Mouse (Mus musculus) retina, postnatal 7 days (tissue): ENCODE results near the gene A030014E15Rik.
"Not testable (repeated sequence)": the region's sequence is repeated elsewhere in the genome, so short reads cannot be mapped to it uniquely, and the experiment has no call there.

Source experiments
- DNase-seq: peaks from one replicate; pipeline ENCODE4 v3.0.0-alpha.2; 2012; ENCODE audit warnings: low read depth, low spot score

The A030014E15Rik gene

DNA sequence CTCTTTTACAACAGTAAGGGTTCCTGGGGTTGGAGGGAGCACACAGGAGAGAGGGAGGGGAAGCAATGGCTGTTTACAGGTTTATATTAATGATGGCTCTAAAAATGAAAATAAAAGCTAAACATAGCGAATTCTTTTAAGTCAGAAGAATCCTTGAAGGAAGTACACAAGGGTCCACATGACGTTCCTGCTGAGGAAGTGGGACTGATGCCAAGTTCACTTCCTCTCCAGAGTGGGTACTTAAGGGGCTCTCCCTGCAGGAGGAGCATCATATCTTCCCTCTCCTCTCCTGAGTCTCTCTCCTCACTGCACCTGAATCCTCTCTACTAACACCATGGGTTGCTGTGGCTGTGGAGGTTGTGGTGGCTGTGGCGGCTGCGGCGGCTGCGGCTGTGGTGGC, at the start of gene A030014E15Rik:
Gene A030014E15Rik (plus strand): TSS at position 268 of the 400 bp plus-strand sequence.
- no peak for DNase-seq

DNA sequence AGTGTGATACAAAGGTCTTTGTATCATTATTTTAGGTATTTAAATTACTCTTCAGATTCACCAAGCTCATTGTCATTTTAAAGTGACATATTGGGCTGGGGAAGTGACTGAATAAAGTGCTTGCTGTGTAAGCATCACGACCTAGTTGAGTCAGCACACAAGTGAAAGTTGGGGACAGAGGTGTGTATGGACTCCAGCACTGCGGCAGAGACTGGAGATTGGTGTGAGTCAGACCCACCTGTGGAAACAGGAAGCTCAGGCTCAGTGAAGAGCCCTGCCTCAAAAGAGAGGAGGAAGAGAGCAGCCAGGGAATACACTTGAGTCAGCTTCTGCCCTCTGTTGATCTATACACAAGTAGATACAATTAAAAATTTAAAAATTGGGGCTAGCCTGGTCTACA, 45.5 kb upstream of the A030014E15Rik start:
- no peak for DNase-seq

DNA sequence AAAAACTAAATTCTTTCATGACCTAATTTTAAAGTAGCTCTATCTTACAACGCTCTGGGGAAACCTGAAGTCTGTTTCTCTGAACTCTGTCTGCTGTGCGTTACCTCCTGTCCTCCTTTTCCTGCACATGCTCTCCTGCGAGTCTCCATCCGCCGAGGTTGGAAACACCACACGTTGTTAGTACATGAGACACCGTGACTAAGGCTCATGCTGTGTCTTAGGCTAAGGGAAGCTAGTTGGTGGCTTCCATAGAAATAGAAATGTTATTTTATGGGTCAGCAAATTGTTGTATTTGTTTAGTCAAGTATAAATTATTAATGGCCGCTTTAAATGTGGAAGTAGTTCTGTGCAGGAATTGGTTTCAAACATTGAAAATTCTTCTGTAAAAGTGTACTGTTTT, 44.5 kb upstream of the A030014E15Rik start:
- DNase-seq = no peak

- no peak for DNase-seq
Observed at GRCm38 (mm10) chr1:82893269-82893668, 31.4 kb upstream of the A030014E15Rik start.

DNA sequence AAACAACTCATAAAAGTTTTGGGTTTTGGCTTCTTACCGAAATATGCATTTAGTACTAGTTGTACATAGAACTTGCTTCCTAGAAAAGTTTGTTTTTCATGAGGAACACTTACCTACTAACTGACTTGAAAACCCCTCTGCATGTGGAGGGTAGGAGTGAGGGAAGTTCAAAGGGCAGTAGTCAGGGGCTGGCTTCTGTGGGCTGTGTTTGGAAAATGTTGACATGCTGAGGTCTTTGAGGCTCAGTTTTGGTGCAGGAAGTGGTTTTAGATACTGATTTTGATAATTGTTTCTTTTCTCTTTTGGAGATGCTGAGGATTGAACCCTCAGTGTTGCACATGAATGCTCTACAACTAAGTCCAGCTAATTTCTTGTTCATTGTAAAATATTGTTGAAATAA, 24.1 kb upstream of the A030014E15Rik start:
- no peak for DNase-seq

DNA sequence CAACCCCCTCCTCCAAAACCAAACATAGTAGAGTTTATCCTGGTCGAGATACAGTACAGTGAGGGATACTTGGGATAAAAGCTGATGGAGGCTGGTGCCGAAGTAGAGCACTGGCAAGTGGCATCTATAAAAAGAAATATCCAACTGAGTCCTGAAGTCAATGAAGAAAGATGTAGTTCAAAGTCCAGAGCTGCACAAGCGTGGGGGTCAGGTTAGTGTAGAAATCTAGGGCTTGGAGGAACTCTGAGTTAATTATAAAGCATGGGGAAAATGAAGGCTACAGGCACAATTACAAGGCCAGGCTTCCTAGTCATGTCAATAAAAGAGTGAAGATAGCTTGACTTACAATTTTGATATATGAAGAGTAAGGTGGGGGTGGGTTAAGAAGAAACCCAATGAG, 23.5 kb upstream of the A030014E15Rik start:
- DNase-seq = no peak

- no peak for DNase-seq
Observed at GRCm38 (mm10) chr1:82905886-82906285, 18.8 kb upstream of the A030014E15Rik start.

- DNase-seq = no peak
Observed at GRCm38 (mm10) chr1:82913025-82913424, 11.7 kb upstream of the A030014E15Rik start, which contains the start of gene A030005L19Rik. Gene A030005L19Rik (plus strand): TSS chr1:82913325.

GRCm38 (mm10) chr1:82913434-82913833, 11.3 kb upstream of the A030014E15Rik start:
- DNase-seq = not testable (repeated sequence)

DNA sequence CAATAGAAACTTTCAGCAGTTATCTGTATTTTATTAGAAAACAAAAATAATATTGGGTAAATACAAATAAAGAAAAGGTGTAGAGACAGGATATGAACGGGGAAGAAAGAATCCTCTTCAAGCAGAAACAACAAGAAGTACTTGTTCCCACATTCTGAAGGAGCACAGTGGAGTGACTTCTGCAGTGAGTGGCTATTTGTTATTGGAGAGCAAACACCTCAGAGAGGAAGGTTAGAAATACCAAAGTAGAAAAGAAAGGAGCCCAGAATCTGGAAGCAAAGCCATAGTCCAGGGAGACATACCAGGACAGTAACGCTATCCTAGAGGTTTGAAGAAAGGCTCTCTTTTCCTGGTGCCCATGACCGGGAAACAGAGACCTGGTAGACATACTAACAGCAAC, 5.8 kb downstream of the A030014E15Rik start:
- not testable (repeated sequence) for DNase-seq

DNA sequence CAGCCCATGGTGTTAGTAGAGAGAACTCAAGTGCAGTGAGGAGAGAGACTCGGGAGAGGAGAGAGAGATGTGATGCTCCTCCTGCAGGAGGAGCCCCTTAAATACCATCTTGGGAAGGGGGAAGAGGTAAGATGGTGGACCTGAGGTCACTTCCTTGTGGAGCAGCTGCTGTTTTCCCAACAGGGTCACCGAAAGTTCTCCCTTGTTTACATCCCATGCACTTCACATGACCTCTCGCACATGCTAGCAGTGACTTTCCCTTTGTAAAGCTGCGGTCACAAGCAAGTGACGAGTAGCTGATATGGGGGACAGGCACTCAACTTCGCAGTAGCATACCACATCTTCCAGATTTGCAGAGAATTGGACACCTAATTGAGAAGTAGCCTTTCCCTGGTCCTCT, 6.6 kb downstream of the A030014E15Rik start, which contains the start of gene Gm6217:
Gene Gm6217 (minus strand): TSS at position 74 of the 400 bp plus-strand sequence.
- DNase-seq = not testable (repeated sequence)

GRCm38 (mm10) chr1:82938666-82939065, 13.9 kb downstream of the A030014E15Rik start:
- no peak for DNase-seq

- DNase-seq = not testable (repeated sequence)
Observed at GRCm38 (mm10) chr1:82942505-82942904, 17.8 kb downstream of the A030014E15Rik start.

GRCm38 (mm10) chr1:82943295-82943694, 18.6 kb downstream of the A030014E15Rik start, which contains the start of gene A030003K21Rik:
Gene A030003K21Rik (minus strand): TSS chr1:82943388.
- DNase-seq = not testable (repeated sequence)

GRCm38 (mm10) chr1:82946029-82946428, 21.3 kb downstream of the A030014E15Rik start:
- DNase-seq = not testable (repeated sequence)

DNA sequence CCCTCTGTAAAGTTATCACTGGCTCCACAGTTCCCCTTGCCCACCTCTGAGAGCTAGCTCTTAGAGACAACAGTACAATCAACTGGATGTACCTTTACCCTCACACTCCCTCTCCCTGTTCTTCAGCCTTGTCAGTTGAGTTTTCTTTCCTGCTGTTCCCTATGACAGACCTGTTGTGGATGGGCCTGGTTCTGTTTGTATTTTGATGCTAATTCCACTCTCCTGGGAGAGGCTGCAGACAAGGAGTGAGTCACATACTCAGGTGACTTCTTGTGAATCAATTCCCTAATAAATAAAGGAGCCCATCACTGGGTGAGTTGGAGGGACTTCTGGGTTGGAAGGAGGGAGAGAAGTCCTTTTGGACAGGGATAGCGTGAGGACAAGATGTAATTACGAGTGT, 23.9 kb downstream of the A030014E15Rik start:
- DNase-seq = no peak

DNA sequence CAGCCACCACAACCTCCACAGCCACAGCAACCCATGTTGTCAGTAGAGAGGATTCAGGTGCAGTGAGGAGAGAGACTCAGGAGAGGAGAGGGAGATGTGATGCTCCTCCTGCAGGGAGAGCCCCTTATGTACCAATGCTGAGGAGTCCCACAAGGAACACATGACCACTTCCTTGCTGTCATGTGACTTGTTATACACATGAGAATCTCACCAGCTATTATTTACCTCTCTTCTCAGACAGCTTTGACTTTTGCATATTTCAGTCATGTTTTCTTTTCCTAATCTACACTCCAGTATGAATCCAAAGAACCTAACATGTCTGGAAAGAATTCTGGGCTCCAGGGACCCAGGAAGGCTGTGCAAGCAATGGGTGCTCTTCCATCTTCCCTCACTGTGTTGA, 31.2 kb downstream of the A030014E15Rik start, which contains the start of gene Gm7544:
Gene Gm7544 (minus strand): TSS at position 101 of the 400 bp plus-strand sequence.
- DNase-seq = not testable (repeated sequence)

GRCm38 (mm10) chr1:82959870-82960385, 35.2 kb downstream of the A030014E15Rik start, which contains the start of gene Gm47955:
Gene Gm47955 (plus strand): TSS chr1:82960286.
- no peak for DNase-seq

DNA sequence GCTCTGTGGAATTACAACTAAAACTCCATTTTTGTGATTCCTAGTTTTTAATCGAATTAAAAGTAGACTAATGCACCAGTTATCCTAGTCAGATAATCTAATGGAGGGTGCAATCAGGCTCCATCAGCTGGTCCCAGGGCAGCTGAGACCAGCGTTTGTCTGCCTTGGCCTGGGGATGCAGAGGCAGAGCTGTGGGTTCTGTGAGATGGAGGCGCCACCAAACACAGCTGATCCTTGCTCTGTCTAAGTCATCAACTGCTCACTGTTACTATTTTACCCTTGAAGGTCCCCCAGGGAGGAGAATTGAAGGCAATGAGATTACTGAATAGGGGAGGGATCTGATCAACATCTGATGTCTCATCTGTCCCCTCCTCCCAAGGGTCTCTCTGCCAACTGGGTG, 41.7 kb downstream of the A030014E15Rik start:
- no peak for DNase-seq

- DNase-seq = no peak
Observed at GRCm38 (mm10) chr1:82972046-82972445, 47.3 kb downstream of the A030014E15Rik start.

DNA sequence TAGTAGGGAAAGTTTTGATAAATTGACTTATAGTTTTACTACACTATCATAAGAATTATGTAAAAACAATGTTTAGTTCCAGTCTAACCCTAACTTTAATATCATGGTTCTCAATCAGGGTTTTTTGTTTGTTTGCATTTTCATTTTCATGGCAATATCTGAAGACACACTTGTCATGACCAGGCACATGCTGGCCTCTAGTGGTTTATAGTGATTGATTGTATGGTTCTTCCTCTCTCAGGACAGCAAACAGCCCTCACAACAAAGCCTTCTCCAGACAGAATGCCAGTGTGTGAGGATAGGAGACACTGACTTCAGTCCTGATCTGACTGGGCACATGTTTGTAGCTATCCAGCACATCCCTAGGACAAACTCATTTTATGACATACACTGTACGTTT, 48.5 kb downstream of the A030014E15Rik start:
- no peak for DNase-seq

- no peak for DNase-seq
Observed at GRCm38 (mm10) chr1:82973901-82974300, 49.2 kb downstream of the A030014E15Rik start.

- DNase-seq = no peak
Observed at GRCm38 (mm10) chr1:82974342-82974741, 49.6 kb downstream of the A030014E15Rik start.
